Mouse (Mus musculus) neutrophil, adult 5-6 weeks (primary cell): Measurements from ENCODE around the gene Clec12b. TPM values are rescaled to one million over a fixed set of nuclear protein-coding genes. Genes with fewer than 3 reads are reported as not detected.

Experiments used
- total RNA-seq: library from RNA; stranded (forward); fragments of 200-1000 nt; gene quantifications from 2 replicates; pipeline ENCODE4 v1.2.3, GENCODE M21; 2017

The Clec12b gene
- total RNA-seq, 1 experiment from 2014 or later, result 1.7 TPM

Other genes with a start within 250 kb of the Clec12b start
- gene Clec2d, start 205.3 kb downstream of the Clec12b start, total RNA-seq, result 513 and 543 TPM in 2 replicates
- 295 and 306 TPM in 2 replicates for gene Cd69, start 110.4 kb downstream of the Clec12b start, total RNA-seq
- 0.37 TPM in 1 of 2 replicates, not detected in the other for gene 4922502D21Rik, start 54.1 kb downstream of the Clec12b start, total RNA-seq
- 59.1 and 63.0 TPM in 2 replicates for gene Clec12a, start 43.2 kb downstream of the Clec12b start, total RNA-seq
- 32.7 and 39.8 TPM in 2 replicates for gene Clec1b, start 11.4 kb upstream of the Clec12b start, total RNA-seq
- gene Clec9a, start 23.0 kb upstream of the Clec12b start, total RNA-seq, result 4.3 and 5.4 TPM in 2 replicates
- 3.6 and 4.3 TPM in 2 replicates for gene Clec1a, start 66.1 kb upstream of the Clec12b start, total RNA-seq
- gene Olr1, start 121.3 kb upstream of the Clec12b start, total RNA-seq, result 0.49 and 2.2 TPM in 2 replicates
- gene Tmem52b, start 126.7 kb upstream of the Clec12b start, total RNA-seq, result 1.5 TPM in 1 of 2 replicates, not detected in the other
- gene Gabarapl1, start 147.3 kb upstream of the Clec12b start, total RNA-seq, result 9.6 and 10.1 TPM in 2 replicates
- 3.6 and 3.7 TPM in 2 replicates for gene Klre1, start 192.0 kb upstream of the Clec12b start, total RNA-seq
- 25.5 and 29.5 TPM in 2 replicates for gene Klrd1, start 205.9 kb upstream of the Clec12b start, total RNA-seq
- 7.0 and 9.3 TPM in 2 replicates for gene Klrk1, start 238.0 kb upstream of the Clec12b start, total RNA-seq